Mouse (Mus musculus) T-helper 2 cell (primary cell): Measurements from ENCODE around the gene Nup50.

Experiments
- in situ Hi-C: fragments of 300-600 bp; cut with MboI, MseI; formaldehyde crosslinking; loops from one replicate; pipeline ENCODE4 v1.15.1; 2025; ENCODE audit warnings: high pct_unique_total_duplicates

Gene Nup50

GRCm38 (mm10) chr15:84950053-84950452 is 26.8 kb downstream of the Nup50 start:
- in situ Hi-C loops: no loop called here

- in situ Hi-C loops: no loop called here
These were observed 30.0 kb downstream of the Nup50 start for GRCm38 (mm10) chr15:84953259-84953658.

- in situ Hi-C loops: no loop called here
These were observed 34.6 kb downstream of the Nup50 start for GRCm38 (mm10) chr15:84957851-84958250.

- in situ Hi-C loops: no loop called here
These were observed 35.1 kb downstream of the Nup50 start for GRCm38 (mm10) chr15:84958331-84958730.

GRCm38 (mm10) chr15:84959891-84960290 is 36.7 kb downstream of the Nup50 start:
- in situ Hi-C loops: loop anchor here (10.0 kb wide), 1 partner anchor 265 kb away; no protein-coding TSS in a partner anchor

GRCm38 (mm10) chr15:84960692-84961091 is 37.5 kb downstream of the Nup50 start:
- in situ Hi-C loops: loop anchor here (10.0 kb wide), 1 partner anchor 264 kb away; no protein-coding TSS in a partner anchor

- in situ Hi-C loops: loop anchor here (10.0 kb wide), 1 partner anchor 262 kb away; no protein-coding TSS in a partner anchor
These were observed 39.3 kb downstream of the Nup50 start for GRCm38 (mm10) chr15:84962518-84962917.

GRCm38 (mm10) chr15:84964771-84965170 is 41.6 kb downstream of the Nup50 start:
- in situ Hi-C loops: loop anchor here (10.0 kb wide), 1 partner anchor 260 kb away; no protein-coding TSS in a partner anchor

- in situ Hi-C loops: loop anchor here (10.0 kb wide), 1 partner anchor 259 kb away; no protein-coding TSS in a partner anchor
These were observed 42.6 kb downstream of the Nup50 start for GRCm38 (mm10) chr15:84965575-84966360.

- in situ Hi-C loops: loop anchor here (10.0 kb wide), 1 partner anchor 256 kb away; no protein-coding TSS in a partner anchor
These were observed 45.3 kb downstream of the Nup50 start for GRCm38 (mm10) chr15:84968534-84968933.

GRCm38 (mm10) chr15:84972860-84973543 is 49.8 kb downstream of the Nup50 start:
- in situ Hi-C loops: no loop called here

GRCm38 (mm10) chr15:84973544-84973871 is 50.3 kb downstream of the Nup50 start:
- in situ Hi-C loops: no loop called here

GRCm38 (mm10) chr15:84975729-84976128 is 52.5 kb downstream of the Nup50 start:
- in situ Hi-C loops: no loop called here

- in situ Hi-C loops: no loop called here
These were observed 58.5 kb downstream of the Nup50 start for GRCm38 (mm10) chr15:84981609-84982313.

GRCm38 (mm10) chr15:84982888-84983287 is 59.7 kb downstream of the Nup50 start:
- in situ Hi-C loops: no loop called here

GRCm38 (mm10) chr15:84983721-84984120 is 60.5 kb downstream of the Nup50 start:
- in situ Hi-C loops: no loop called here

- in situ Hi-C loops: loop anchor here (5.0 kb wide), 1 partner anchor 63 kb away; the partner anchor contains the start of genes Gm29666 and Nup50
These were observed 62.4 kb downstream of the Nup50 start for GRCm38 (mm10) chr15:84985516-84986160.

- in situ Hi-C loops: loop anchor here (5.0 kb wide), 1 partner anchor 64 kb away; the partner anchor contains the start of genes Gm29666 and Nup50
These were observed 63.2 kb downstream of the Nup50 start for GRCm38 (mm10) chr15:84986171-84987019.

GRCm38 (mm10) chr15:84987020-84987815 is 64.0 kb downstream of the Nup50 start:
- in situ Hi-C loops: loop anchor here (5.0 kb wide), 1 partner anchor 65 kb away; the partner anchor contains the start of genes Gm29666 and Nup50
